Mouse (Mus musculus) lung, adult 2 months (tissue): ENCODE data around the gene Hsd11b1.

ENCODE experiments used
- CTCF ChIP-seq: fragments of 200-500 bp; IDR thresholded peaks from 2 replicates; pipeline ENCODE4 v1.5.1; 2011; ENCODE audit warnings: mild to moderate bottlenecking, low read length, control low read depth; ENCODE audit not compliant: insufficient read depth
- POLR2A ChIP-seq: fragments of 200-500 bp; IDR thresholded peaks from 2 replicates; pipeline ENCODE4 v1.6.1; 2011; ENCODE audit warnings: low read depth, mild to moderate bottlenecking, control low read depth, low read length, borderline replicate concordance; ENCODE audit errors: extremely low read depth

- no peak for TF ChIP-seq CTCF
- TF ChIP-seq POLR2A: no peak
Measured at GRCm38 (mm10) chr1:193230531-193230930, 33.3 kb downstream of the Hsd11b1 start.
